Mouse (Mus musculus) small intestine, adult 2 months (tissue): ENCODE data around the gene Cux2.

Source experiments
- CTCF ChIP-seq: fragments of 200-500 bp; IDR thresholded peaks from 2 replicates; pipeline ENCODE4 v1.5.1; 2012; ENCODE audit warnings: low read depth, mild to moderate bottlenecking, control low read depth, inconsistent platforms, low read length, moderate library complexity, mixed read lengths; ENCODE audit not compliant: insufficient replicate concordance, insufficient read length; ENCODE audit errors: extremely low read depth
- POLR2A ChIP-seq: fragments of 200-500 bp; IDR thresholded peaks from 2 replicates; pipeline ENCODE4 v1.6.1; 2012; ENCODE audit warnings: low read depth, mild to moderate bottlenecking, control low read depth, inconsistent platforms, low read length, moderate library complexity

GRCm38 (mm10) chr5:121839128-121839473, 210.8 kb downstream of the Cux2 start:
- no peak for TF ChIP-seq POLR2A
- no peak for TF ChIP-seq CTCF
